Mouse (Mus musculus): ENCODE measurements around the gene Itpr1. TPM values are rescaled to one million over a fixed set of nuclear protein-coding genes. Genes with fewer than 3 reads are reported as not detected.

Gene Itpr1
- polyA plus RNA-seq, 1 experiment, result 4.4 TPM

- WGBS, result 62% methylated on average over 2 of the region's 2 CpGs
- no peak for DNase-seq (ENCODE audit: low read depth, low spot score)
These were observed 46.8 kb downstream of the Itpr1 start for GRCm38 (mm10) chr6:108259671-108260070.

- WGBS, result 75% methylated on average over 3 of the region's 3 CpGs
- DNase-seq (ENCODE audit: low read depth, low spot score), result no peak
These were observed 48.6 kb downstream of the Itpr1 start for GRCm38 (mm10) chr6:108261506-108261905.

DNA sequence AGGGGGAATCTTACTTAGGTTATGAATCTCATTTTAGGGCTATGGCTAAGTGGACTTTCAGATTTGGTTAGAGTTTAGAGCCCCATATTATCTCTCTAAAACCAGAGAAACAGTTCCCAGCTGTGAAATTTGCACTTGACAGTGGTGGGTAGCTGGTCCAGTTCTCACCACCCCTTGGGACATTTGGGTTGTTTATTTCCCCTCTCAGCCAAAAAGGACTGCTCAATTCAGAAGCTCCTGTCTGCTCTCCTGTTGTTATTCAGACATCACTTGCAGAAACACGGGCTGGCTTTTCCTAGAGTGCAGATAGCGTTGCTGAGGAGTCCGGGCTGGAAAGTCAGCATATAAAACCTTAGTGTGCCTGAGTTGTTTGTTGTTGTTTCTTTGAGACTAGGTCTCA, 51.3 kb downstream of the Itpr1 start:
- 80% methylated on average over 3 of the region's 3 CpGs for WGBS
- DNase-seq (ENCODE audit: low read depth, low spot score), result no peak

GRCm38 (mm10) chr6:108273451-108273850, 60.6 kb downstream of the Itpr1 start:
- no peak for DNase-seq (ENCODE audit: low read depth, low spot score)
- 87% methylated on average over 7 of the region's 7 CpGs for WGBS

GRCm38 (mm10) chr6:108274364-108275084, 61.6 kb downstream of the Itpr1 start:
- DNase-seq (ENCODE audit: low read depth, low spot score), result no peak
- WGBS, result 79% methylated on average over 10 of the region's 10 CpGs

DNA sequence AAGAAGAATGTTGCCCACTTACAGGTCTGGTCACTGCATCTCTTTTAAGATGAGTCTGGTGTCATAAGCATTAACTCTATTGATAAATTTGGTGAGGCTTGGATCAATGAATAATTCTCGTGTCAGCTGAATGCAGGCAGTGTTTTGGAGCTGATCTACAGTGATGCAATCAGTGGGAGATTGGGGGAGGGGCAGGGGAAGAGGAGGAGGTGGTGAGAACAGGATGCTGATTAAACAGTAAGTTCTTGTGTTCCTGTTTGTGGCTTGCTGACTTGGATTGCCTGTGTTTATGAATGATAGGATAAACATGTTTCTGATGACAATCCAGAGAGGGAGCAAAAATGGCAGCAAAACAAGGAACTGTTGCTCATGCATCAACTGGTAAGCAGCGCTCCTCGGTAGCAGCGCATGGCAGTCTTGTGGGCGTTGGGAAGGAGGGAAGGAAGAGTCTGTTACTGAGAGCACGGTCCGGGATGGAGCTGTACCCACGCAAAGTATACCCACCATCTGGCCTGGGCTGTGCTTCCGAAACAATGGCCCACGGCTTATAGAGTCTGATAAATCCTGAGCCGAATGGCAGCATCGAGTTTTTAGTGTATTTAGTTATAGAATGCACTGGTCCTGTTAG, 64.1 kb downstream of the Itpr1 start:
- no peak for DNase-seq (ENCODE audit: low read depth, low spot score)
- 82% methylated on average over 12 of the region's 12 CpGs for WGBS

GRCm38 (mm10) chr6:108277622-108278396, 64.9 kb downstream of the Itpr1 start:
- 51% methylated on average over 12 of the region's 12 CpGs for WGBS
- no peak for DNase-seq (ENCODE audit: low read depth, low spot score)

- WGBS, result 77% methylated on average over 11 of the region's 11 CpGs
- DNase-seq (ENCODE audit: low read depth, low spot score), result no peak
These were observed 66.1 kb downstream of the Itpr1 start for GRCm38 (mm10) chr6:108278826-108279630.

DNA sequence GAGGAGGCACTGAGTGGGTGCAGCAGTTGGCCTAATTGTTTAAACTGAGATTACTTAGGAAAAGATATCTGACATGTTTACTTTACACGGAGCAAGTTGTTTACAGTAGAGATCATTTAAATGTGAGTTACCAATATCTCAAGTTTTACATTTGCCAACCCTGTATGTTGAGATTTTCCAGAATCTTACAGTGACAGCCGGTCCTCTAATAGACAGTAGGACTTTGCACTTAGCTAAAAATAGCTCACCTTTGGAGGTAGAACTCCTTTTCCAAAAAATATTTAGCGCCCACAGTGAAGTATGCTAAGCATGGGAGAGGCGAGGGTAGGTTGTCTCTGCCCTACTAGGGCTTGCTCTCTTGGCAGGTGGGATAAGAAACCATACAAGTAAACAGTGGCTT, 69.2 kb downstream of the Itpr1 start:
- 60% methylated on average over 4 of the region's 4 CpGs for WGBS
- DNase-seq (ENCODE audit: low read depth, low spot score), result no peak

DNA sequence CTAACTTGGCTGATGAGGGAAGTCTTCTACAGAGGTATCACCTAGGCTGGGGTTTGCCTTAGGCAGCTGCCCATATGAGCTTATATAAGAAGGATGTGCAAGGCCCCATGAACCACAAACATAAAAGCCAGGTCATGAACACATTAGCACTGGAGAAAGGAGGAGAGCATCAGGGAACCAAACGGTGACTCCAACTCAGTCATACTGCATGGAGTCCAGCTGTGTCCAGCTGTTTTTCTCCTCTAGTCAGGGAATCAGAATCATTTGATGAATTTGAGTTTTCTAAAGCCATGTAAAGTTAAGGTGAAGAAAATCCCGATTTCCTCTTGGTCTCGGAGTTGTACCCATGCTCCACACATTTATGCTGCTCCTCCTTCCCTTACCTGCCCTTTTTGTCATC, 69.7 kb downstream of the Itpr1 start:
- DNase-seq (ENCODE audit: low read depth, low spot score), result no peak
- WGBS, result 81% methylated on average over 3 of the region's 3 CpGs

GRCm38 (mm10) chr6:108284688-108285087, 71.8 kb downstream of the Itpr1 start:
- WGBS, result 96% methylated on average over 3 of the region's 3 CpGs
- no peak for DNase-seq (ENCODE audit: low read depth, low spot score)

DNA sequence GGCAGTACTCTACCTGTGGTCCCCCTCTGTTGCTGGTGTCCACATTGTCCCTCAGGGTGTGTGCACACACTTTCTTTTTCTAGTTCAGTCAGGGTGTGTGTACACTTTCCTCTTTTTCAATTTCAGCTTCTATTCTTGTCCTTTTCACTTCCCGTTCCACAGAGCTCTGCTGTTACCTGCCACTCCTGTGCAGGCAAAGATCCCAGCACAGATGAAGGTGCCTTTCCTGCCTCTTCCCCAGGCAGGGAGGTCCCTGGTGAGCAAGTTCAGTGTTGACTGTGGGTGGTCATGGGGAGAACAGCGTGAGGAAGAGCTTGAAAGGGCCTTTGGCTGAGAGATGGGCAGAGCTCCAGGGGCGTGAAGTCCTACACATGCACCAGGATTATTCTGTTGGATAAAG, 76.1 kb downstream of the Itpr1 start:
- DNase-seq (ENCODE audit: low read depth, low spot score), result no peak
- 60% methylated on average over 3 of the region's 3 CpGs for WGBS

DNA sequence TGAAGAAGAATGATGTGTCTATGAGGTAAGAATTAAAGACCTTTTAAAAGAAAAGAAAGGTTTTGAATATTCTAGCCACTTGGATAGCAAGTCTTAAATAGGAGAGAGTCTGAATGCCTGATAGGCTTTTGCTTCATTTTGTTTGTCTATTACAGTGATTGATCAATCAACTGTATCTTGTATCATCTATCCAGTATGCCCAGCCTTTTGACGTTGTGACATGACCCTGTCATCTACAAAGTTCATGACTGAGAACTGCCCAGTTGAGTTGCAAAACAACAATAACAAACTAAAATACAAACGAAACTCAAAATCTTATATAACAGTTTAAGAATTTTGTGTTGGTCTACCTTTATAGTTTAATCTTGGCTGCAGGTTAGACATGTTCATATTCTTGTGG, 78.1 kb downstream of the Itpr1 start:
- no peak for DNase-seq (ENCODE audit: low read depth, low spot score)
- WGBS, result 88% methylated on average over 2 of the region's 2 CpGs

DNA sequence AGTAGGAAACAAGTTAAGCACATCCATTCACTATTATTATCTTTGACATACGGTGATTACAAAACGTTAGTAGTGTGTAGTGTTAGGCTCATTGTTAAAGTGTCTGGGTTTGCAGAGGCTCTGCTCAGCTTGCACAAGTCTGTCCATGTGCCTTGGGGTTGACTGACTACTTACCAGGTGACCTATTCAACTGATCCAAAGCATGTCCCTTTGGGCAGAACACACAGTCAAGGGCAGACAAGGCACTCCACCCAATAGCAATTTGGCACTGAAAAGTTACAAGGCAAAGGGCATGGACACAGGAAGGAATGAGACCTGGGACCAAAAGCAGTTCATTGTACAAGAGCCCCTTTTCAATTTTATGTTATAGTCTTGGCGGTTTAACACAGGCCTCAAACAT, 78.7 kb downstream of the Itpr1 start:
- 88% methylated on average over 3 of the region's 3 CpGs for WGBS
- no peak for DNase-seq (ENCODE audit: low read depth, low spot score)

- WGBS, result 82% methylated on average over 5 of the region's 5 CpGs
- no peak for DNase-seq (ENCODE audit: low read depth, low spot score)
These were observed 89.0 kb downstream of the Itpr1 start for GRCm38 (mm10) chr6:108301856-108302255.

DNA sequence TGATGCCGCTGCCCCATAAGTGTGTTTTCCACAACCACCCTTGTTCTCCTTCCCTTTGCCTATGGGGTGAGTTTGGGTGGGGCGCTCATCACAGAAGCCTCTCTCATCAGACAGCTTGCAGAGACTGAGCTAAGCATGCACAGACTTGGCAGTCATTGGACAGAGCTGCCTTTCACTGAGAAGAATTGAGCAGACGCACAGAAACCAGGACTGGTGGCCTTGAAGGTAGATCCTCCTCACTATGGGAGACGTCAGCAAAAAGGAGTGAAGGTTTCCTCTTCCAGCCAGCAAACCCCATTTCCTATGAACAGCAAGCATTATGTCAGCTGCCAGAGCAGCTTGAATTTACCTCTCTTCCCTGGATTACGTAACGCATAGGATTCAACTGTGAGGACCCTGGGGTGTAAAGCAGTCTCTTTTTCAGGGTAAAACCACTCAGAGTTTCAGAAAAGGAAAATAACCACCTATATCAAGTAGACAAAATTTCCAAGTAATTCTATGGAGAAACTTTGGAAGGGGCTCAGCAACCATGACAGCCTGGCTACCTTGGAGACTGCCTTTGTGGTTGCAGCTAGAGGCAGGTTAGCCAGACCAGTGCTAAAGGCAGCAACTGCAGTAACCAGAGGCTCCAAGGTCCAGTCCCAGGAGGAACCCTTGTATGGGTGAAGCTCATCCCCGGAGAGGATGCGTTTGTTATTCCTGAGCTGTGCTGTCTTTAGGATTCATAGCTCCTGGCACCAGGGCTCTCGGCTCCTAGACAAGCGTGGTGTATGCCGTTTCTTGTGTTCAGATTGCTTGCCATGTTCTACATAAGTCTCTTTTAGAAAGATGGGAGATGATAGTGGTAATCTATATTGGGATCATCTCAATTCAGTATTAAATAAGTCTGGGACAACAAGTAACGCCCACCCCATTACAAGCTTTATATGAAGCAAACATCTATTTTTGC, 91.0 kb downstream of the Itpr1 start:
- 81% methylated on average over 12 of the region's 12 CpGs for WGBS
- no peak for DNase-seq (ENCODE audit: low read depth, low spot score)

GRCm38 (mm10) chr6:108305171-108305779, 92.4 kb downstream of the Itpr1 start:
- 48% methylated on average over 12 of the region's 12 CpGs for WGBS
- DNase-seq (ENCODE audit: low read depth, low spot score), result no peak

DNA sequence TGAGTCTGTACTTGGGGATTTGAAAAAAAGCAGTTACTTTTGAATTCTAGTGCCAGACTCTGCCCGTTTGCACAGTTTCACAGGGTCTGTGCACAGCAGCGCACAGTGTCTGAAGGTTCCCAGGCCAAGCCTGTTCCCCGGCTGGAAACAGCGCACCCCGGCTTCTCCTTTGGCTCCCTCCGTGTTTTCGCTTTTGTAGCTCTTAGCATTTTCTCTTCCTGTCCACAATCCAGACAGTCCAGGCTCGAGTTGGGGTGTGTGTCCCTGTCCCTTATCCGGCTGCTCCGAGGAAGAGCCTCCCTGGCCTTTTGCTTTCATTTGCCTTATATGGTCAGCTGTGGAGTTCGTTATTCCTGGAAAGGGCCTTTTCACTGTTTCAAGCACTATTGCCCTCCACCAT, 93.3 kb downstream of the Itpr1 start:
- WGBS, result 37% methylated on average over 11 of the region's 11 CpGs
- DNase-seq (ENCODE audit: low read depth, low spot score), result no peak
